Mouse (Mus musculus): ENCODE measurements around the gene Dhx30.

DNA sequence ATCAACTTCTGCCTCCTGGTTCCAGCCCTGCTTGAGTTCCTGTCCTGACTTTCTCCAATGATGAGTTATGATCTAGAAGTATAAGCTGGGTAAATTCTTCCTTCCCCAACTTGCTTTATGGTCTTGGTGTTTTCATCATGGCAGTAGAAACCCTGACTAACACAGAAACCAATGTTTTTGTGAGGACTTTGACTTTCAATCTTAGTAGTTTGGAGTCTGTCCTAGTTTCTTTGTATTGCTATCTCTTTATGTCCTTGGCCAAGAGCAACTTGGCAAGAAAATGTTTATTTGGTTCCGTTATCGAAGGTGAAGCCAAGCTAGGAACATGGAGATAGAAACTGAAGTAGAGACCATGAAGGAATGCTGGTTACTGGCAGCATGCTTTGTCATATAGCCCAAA, 45.4 kb upstream of the Dhx30 start:
- TF ChIP-seq CTCF (IDR thresholded peaks at IDR 0.05; ENCODE audit: borderline replicate concordance, insufficient read depth, low read length) (no peak), POLR2A (IDR thresholded peaks at IDR 0.05; ENCODE audit: low read depth, low read length) (no peak)
